Mouse (Mus musculus): ENCODE results near the gene Syne1. TPM values are rescaled to one million over a fixed set of nuclear protein-coding genes. Genes with fewer than 3 reads are reported as not detected.
A peak's percentile ranks its signal among the peaks of the same experiment; 100 is the strongest.

Syne1 gene
- polyA plus RNA-seq, 1 experiment from 2014 or later, result 2.4 TPM

DNA sequence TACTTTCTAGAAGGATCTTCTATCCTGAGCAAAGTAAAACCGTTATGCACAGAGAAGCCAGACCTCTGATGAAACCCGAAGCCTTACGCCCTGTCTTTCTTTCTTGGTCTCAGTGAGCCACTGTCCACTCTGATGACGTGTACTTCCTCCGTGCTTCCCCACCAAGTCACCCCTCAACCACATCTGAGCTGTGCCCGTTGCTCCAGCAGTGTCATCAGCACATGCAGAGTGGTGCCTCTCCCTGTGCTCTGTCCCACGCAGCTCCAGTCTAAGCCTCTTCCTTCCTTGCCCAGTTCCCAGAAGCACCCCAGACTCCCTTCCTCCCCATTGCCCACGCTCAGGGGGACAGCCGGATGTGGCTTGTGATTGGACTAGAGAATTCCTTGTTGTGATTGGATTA is 224.6 kb downstream of the Syne1 start:
- Histone ChIP-seq H3K4me1 (replicated peaks; ENCODE audit: control insufficient read depth, insufficient read depth, low read length) (no peaks in the 10 kb centered on the region), H3K9me3 (ENCODE audit: control insufficient read depth, low read length) (no peaks in the 10 kb centered on the region), H3K27ac (ENCODE audit: low read depth, low read length) (no peak overlapping the region), H3K4me2 (ENCODE audit: low read depth, low read length, severe bottlenecking) (no peak overlapping the region), H3K36me3 (ENCODE audit: control insufficient read depth, insufficient read depth, low read length) (no peaks in the 10 kb centered on the region), H3K4me3 (ENCODE audit: low read depth, low read length) (no peak overlapping the region), H3K9ac (ENCODE audit: low read length) (no peak overlapping the region), H3K27me3 (ENCODE audit: control insufficient read depth, insufficient read depth, low read length) (no peaks in the 10 kb centered on the region)
- 85% methylated on average over 9 of the region's 9 CpGs for WGBS
- ATAC-seq (replicated peaks; ENCODE audit: low FRiP score), result no peak
- no peak for DNase-seq (ENCODE audit: low spot score)

- no peak overlapping the region for H3K9ac ChIP-seq (ENCODE audit: low read length)
- no peaks in the 10 kb centered on the region for H3K36me3 ChIP-seq (ENCODE audit: control insufficient read depth, insufficient read depth, low read length)
- no peak overlapping the region for H3K27ac ChIP-seq (ENCODE audit: low read depth, low read length)
- H3K4me3 ChIP-seq (ENCODE audit: low read depth, low read length), result no peak overlapping the region
- H3K27me3 ChIP-seq (ENCODE audit: control insufficient read depth, insufficient read depth, low read length), result no peaks in the 10 kb centered on the region
- no peaks in the 10 kb centered on the region for H3K9me3 ChIP-seq (ENCODE audit: control insufficient read depth, low read length)
- no peak for DNase-seq (ENCODE audit: low spot score)
- ATAC-seq (replicated peaks; ENCODE audit: low FRiP score), result no peak
- no peak overlapping the region for H3K4me2 ChIP-seq (ENCODE audit: low read depth, low read length, severe bottlenecking)
- WGBS, result 82% methylated on average over 11 of the region's 11 CpGs
- H3K4me1 ChIP-seq (replicated peaks; ENCODE audit: control insufficient read depth, insufficient read depth, low read length), result no peaks in the 10 kb centered on the region
Measured at GRCm38 (mm10) chr10:5323741-5324395, 227.4 kb downstream of the Syne1 start.

DNA sequence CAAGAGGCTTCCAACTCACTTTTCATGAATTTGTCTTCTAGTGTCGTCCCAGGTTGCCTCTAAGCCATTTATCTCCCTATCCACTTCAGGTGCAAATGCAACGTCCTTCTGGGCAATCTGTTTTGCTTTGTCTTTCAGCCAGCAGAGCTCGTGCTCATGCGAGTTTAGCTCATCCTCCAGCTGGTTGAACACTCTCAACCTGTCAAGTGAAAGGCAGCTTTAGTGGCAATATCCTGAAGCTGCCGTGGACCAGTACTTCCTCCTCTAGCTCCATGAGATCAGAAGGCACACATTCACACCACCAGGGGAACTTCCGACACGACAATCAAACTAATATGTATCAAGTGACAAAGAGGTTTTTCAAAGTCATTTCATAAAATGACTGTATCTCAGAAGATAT is 228.7 kb downstream of the Syne1 start:
- no peaks in the 10 kb centered on the region for H3K4me1 ChIP-seq (replicated peaks; ENCODE audit: control insufficient read depth, insufficient read depth, low read length)
- 63% methylated on average over 7 of the region's 7 CpGs for WGBS
- DNase-seq (ENCODE audit: low spot score), result no peak
- H3K27me3 ChIP-seq (ENCODE audit: control insufficient read depth, insufficient read depth, low read length), result no peaks in the 10 kb centered on the region
- H3K27ac ChIP-seq (ENCODE audit: low read depth, low read length), result no peak overlapping the region
- H3K4me2 ChIP-seq (ENCODE audit: low read depth, low read length, severe bottlenecking), result no peak overlapping the region
- H3K4me3 ChIP-seq (ENCODE audit: low read depth, low read length), result no peak overlapping the region
- ATAC-seq (replicated peaks; ENCODE audit: low FRiP score), result no peak
- H3K9ac ChIP-seq (ENCODE audit: low read length), result no peak overlapping the region
- no peaks in the 10 kb centered on the region for H3K9me3 ChIP-seq (ENCODE audit: control insufficient read depth, low read length)
- H3K36me3 ChIP-seq (ENCODE audit: control insufficient read depth, insufficient read depth, low read length), result no peaks in the 10 kb centered on the region

- no peaks in the 10 kb centered on the region for H3K4me1 ChIP-seq (replicated peaks; ENCODE audit: control insufficient read depth, insufficient read depth, low read length)
- 32% methylated on average over 6 of the region's 6 CpGs for WGBS
- H3K9ac ChIP-seq (ENCODE audit: low read length), result no peak overlapping the region
- ATAC-seq (replicated peaks; ENCODE audit: low FRiP score) (peak; percentile 66; the same call in 1 of the 2 replicates), DNase-seq (ENCODE audit: low spot score) (peak; percentile 83)
- H3K27me3 ChIP-seq (ENCODE audit: control insufficient read depth, insufficient read depth, low read length), result no peaks in the 10 kb centered on the region
- H3K9me3 ChIP-seq (ENCODE audit: control insufficient read depth, low read length), result no peaks in the 10 kb centered on the region
- H3K4me3 ChIP-seq (ENCODE audit: low read depth, low read length), result no peak overlapping the region
- H3K27ac ChIP-seq (ENCODE audit: low read depth, low read length), result no peak overlapping the region
- no peak overlapping the region for H3K4me2 ChIP-seq (ENCODE audit: low read depth, low read length, severe bottlenecking)
- H3K36me3 ChIP-seq (ENCODE audit: control insufficient read depth, insufficient read depth, low read length), result no peaks in the 10 kb centered on the region
Measured at GRCm38 (mm10) chr10:5317602-5318001, 233.7 kb downstream of the Syne1 start.

DNA sequence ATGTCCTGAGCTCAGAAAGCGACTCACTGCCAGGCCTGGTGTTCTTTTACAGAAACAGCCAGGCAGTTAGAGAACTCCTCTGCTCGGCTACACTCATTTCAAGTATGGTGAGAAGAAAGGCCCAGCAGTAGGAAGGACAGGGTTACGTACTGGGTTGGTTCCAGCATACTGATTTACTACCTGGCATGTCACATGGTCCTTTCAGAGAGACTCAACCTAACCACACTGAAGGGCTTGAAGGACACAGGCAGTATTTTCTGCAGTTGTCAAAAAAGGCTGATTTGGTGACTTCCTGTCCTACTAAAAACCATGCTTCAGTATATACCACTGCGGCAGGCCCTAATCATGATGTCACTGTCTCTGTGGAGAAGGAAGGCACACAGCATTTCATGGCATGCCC is 238.8 kb downstream of the Syne1 start:
- 88% methylated on average over 4 of the region's 4 CpGs for WGBS

DNA sequence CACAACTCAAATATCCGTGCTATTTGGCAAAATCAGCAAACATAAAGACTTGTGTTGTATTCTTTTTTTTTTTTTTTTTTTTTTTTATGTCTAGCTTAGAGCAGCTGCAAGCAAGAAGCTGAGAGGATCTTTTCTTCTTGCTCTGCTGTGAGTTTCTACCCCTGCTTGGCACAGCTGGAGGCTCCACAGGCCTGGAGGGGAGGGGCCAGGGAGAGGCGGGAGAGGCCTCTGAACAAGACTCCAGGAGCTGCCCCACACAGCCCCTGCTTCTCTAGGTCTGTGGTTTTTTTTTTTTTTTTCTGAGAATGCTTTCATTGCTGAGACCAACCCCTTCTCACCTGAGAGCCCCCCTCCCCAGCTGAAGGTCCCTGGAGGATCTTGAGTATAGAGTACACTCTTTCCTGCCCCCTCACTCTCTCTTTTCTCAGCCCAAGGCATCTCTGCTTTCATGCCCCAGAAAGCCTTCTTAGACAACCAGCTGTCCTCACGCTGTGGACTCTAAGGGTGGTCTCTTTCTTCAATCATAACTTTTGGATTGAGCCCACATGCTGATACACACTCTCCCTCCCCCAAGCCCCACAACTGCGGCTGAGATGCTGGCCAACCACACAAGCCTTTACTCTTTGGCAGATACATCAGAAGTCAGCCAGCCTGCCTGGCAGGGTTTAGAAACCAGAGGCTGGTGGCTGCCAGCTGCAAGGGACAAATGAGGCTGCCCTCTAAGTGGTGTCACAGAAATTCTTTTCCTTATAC is 241.1 kb downstream of the Syne1 start:
- Histone ChIP-seq H3K27me3 (ENCODE audit: control insufficient read depth, insufficient read depth, low read length) (no peaks in the 10 kb centered on the region), H3K4me3 (ENCODE audit: low read depth, low read length) (no peak overlapping the region), H3K27ac (ENCODE audit: low read depth, low read length) (no peak overlapping the region), H3K36me3 (ENCODE audit: control insufficient read depth, insufficient read depth, low read length) (no peaks in the 10 kb centered on the region), H3K4me2 (ENCODE audit: low read depth, low read length, severe bottlenecking) (no peak overlapping the region), H3K9me3 (ENCODE audit: control insufficient read depth, low read length) (no peaks in the 10 kb centered on the region), H3K9ac (ENCODE audit: low read length) (no peak overlapping the region), H3K4me1 (replicated peaks; ENCODE audit: control insufficient read depth, insufficient read depth, low read length) (peaks cover 5% of the 10 kb centered on the region; the same call in 1 of the 2 replicates)
- WGBS, result 11% methylated on average over 4 of the region's 4 CpGs
- ATAC-seq (replicated peaks; ENCODE audit: low FRiP score), result peak; percentile 68
- no peak for DNase-seq (ENCODE audit: low spot score)

More for the DNA sequence above, 238.8 kb downstream of the Syne1 start:
- Histone ChIP-seq H3K4me1 (replicated peaks; ENCODE audit: control insufficient read depth, insufficient read depth, low read length) (peaks cover 5% of the 10 kb centered on the region; the same call in 1 of the 2 replicates), H3K27me3 (ENCODE audit: control insufficient read depth, insufficient read depth, low read length) (no peaks in the 10 kb centered on the region), H3K9me3 (ENCODE audit: control insufficient read depth, low read length) (no peaks in the 10 kb centered on the region), H3K4me3 (ENCODE audit: low read depth, low read length) (no peak overlapping the region), H3K9ac (ENCODE audit: low read length) (no peak overlapping the region), H3K36me3 (ENCODE audit: control insufficient read depth, insufficient read depth, low read length) (no peaks in the 10 kb centered on the region), H3K4me2 (ENCODE audit: low read depth, low read length, severe bottlenecking) (no peak overlapping the region), H3K27ac (ENCODE audit: low read depth, low read length) (no peak overlapping the region)
- ATAC-seq (replicated peaks; ENCODE audit: low FRiP score), result no peak
- DNase-seq (ENCODE audit: low spot score), result no peak

DNA sequence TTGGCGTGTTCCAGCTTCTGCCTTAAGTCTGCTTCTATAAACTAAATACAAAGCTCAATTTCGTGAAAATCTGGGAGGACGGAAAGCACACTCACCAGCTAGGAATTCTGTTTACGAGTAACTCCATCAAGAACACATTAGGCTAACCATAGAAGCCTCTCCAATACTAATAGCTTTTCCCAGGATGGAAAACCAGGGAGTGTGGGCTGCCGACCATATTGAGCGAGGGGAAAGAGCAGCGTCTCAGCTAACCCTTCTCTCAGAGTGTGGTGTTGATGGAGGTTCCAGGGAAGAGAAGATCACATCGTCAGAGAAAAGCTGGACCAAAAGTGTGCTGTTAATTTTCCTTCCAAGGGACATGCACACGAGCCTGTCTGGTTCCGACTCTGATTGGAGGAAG is 241.9 kb downstream of the Syne1 start:
- WGBS, result 45% methylated on average over 10 of the region's 10 CpGs
- no peak for DNase-seq (ENCODE audit: low spot score)
- no peaks in the 10 kb centered on the region for H3K36me3 ChIP-seq (ENCODE audit: control insufficient read depth, insufficient read depth, low read length)
- peaks cover 5% of the 10 kb centered on the region; the same call in 1 of the 2 replicates for H3K4me1 ChIP-seq (replicated peaks; ENCODE audit: control insufficient read depth, insufficient read depth, low read length)
- no peak overlapping the region for H3K4me3 ChIP-seq (ENCODE audit: low read depth, low read length)
- H3K4me2 ChIP-seq (ENCODE audit: low read depth, low read length, severe bottlenecking), result no peak overlapping the region
- no peaks in the 10 kb centered on the region for H3K9me3 ChIP-seq (ENCODE audit: control insufficient read depth, low read length)
- H3K27ac ChIP-seq (ENCODE audit: low read depth, low read length), result no peak overlapping the region
- no peaks in the 10 kb centered on the region for H3K27me3 ChIP-seq (ENCODE audit: control insufficient read depth, insufficient read depth, low read length)
- ATAC-seq (replicated peaks; ENCODE audit: low FRiP score), result no peak
- H3K9ac ChIP-seq (ENCODE audit: low read length), result no peak overlapping the region

- no peaks in the 10 kb centered on the region for H3K27me3 ChIP-seq (ENCODE audit: control insufficient read depth, insufficient read depth, low read length)
- H3K4me2 ChIP-seq (ENCODE audit: low read depth, low read length, severe bottlenecking), result no peak overlapping the region
- DNase-seq (ENCODE audit: low spot score) (no peak), ATAC-seq (replicated peaks; ENCODE audit: low FRiP score) (no peak)
- H3K9ac ChIP-seq (ENCODE audit: low read length), result no peak overlapping the region
- 59% methylated on average over 6 of the region's 6 CpGs for WGBS
- no peak overlapping the region for H3K27ac ChIP-seq (ENCODE audit: low read depth, low read length)
- H3K4me3 ChIP-seq (ENCODE audit: low read depth, low read length), result no peak overlapping the region
- H3K9me3 ChIP-seq (ENCODE audit: control insufficient read depth, low read length), result no peaks in the 10 kb centered on the region
- no peaks in the 10 kb centered on the region for H3K36me3 ChIP-seq (ENCODE audit: control insufficient read depth, insufficient read depth, low read length)
- H3K4me1 ChIP-seq (replicated peaks; ENCODE audit: control insufficient read depth, insufficient read depth, low read length), result peaks cover 5% of the 10 kb centered on the region; the same call in 1 of the 2 replicates
Measured at GRCm38 (mm10) chr10:5305555-5305954, 245.7 kb downstream of the Syne1 start.
